In genomic region chr14:102906286-102906685, GRCm38 (mm10) we compare ENCODE assay signal across 13 mouse cellular contexts.
DNase-seq lines count a peak whose midpoint lies in the region; ATAC-seq lines count a peak whose summit lies in the region.
"Had no signal": no experiment of that assay in that cellular context is flagged by ENCODE, and none has a peak within 500 bp of the region (broad histone marks: within the 10 kb centered on the region; RNA-seq: fewer than 3 reads in every experiment).

No protein-coding gene starts in this region.

- H3K27ac ChIP-seq in heart, embryonic 10.5 days, result no peak overlapping the region
- H3K27ac ChIP-seq in liver, embryonic 16.5 days (ENCODE audit: low read length), result peak overlapping the region; percentile 58
- no peak overlapping the region for H3K27ac ChIP-seq in liver, embryonic 11.5 days (ENCODE audit: low read depth, low read length)
- H3K27ac ChIP-seq: forebrain, embryonic 10.5 days; heart, embryonic 13.5 days; lung, embryonic 15.5 days; midbrain, embryonic 15.5 days had no signal

- H3K4me3 ChIP-seq in heart, embryonic 10.5 days, result no peak overlapping the region
- no peak overlapping the region for H3K4me3 ChIP-seq in liver, embryonic 16.5 days (ENCODE audit: low read depth, low read length)
- H3K4me3 ChIP-seq in liver, embryonic 11.5 days (ENCODE audit: low read depth, low read length), result no peak overlapping the region
- H3K4me3 ChIP-seq: forebrain, embryonic 10.5 days; heart, embryonic 13.5 days; lung, embryonic 15.5 days; midbrain, embryonic 15.5 days had no signal

- 76% methylated on average over 1 of the region's 1 CpGs for WGBS in heart, embryonic 10.5 days
- 46% methylated on average over 1 of the region's 1 CpGs for WGBS in liver, embryonic 16.5 days (ENCODE audit: insufficient replicate concordance)
- WGBS in liver, embryonic 11.5 days, result 62% methylated on average over 1 of the region's 1 CpGs

- no peaks in the 10 kb centered on the region for H3K36me3 ChIP-seq in heart, embryonic 10.5 days
- no peaks in the 10 kb centered on the region for H3K36me3 ChIP-seq in liver, embryonic 16.5 days (ENCODE audit: control insufficient read depth, insufficient read depth)
- H3K36me3 ChIP-seq in liver, embryonic 11.5 days (ENCODE audit: control insufficient read depth, insufficient read depth, low read length), result no peaks in the 10 kb centered on the region
- H3K36me3 ChIP-seq: forebrain, embryonic 10.5 days; heart, embryonic 13.5 days; lung, embryonic 15.5 days; midbrain, embryonic 15.5 days had no signal

- no peak overlapping the region for H3K4me2 ChIP-seq in liver, embryonic 16.5 days (ENCODE audit: low read depth, low read length)
- no peak overlapping the region for H3K4me2 ChIP-seq in liver, embryonic 11.5 days
- H3K4me2 ChIP-seq: heart, embryonic 13.5 days; lung, embryonic 15.5 days; midbrain, embryonic 15.5 days had no signal

- ATAC-seq in liver, embryonic 16.5 days (ENCODE audit: low read depth), result peak; percentile 54
- ATAC-seq in liver, embryonic 11.5 days (replicated peaks; ENCODE audit: low FRiP score), result no peak
- ATAC-seq in hematopoietic stem cell, adult 5-6 weeks (replicated peaks in 1 of 2; ENCODE audit: insufficient read depth in 1 of 2, low FRiP score in 2 of 2, low TSS enrichment in 1 of 2, low read depth in 1 of 2, poor library complexity in 2 of 2, severe bottlenecking in 2 of 2), result peak; percentile 22 to 34; a peak in 3 of 4 replicates
- ATAC-seq: midbrain, embryonic 15.5 days had no signal

- H3K9ac ChIP-seq in liver, embryonic 16.5 days (ENCODE audit: low read depth, low read length), result no peak overlapping the region
- no peak overlapping the region for H3K9ac ChIP-seq in liver, embryonic 11.5 days (ENCODE audit: low read depth, low read length)
- H3K9ac ChIP-seq: heart, embryonic 13.5 days; lung, embryonic 15.5 days; midbrain, embryonic 15.5 days had no signal

- peaks cover 15% of the 10 kb centered on the region for H3K4me1 ChIP-seq in heart, embryonic 10.5 days
- H3K4me1 ChIP-seq in liver, embryonic 16.5 days (ENCODE audit: control insufficient read depth, low read depth, low read length), result no peaks in the 10 kb centered on the region
- no peaks in the 10 kb centered on the region for H3K4me1 ChIP-seq in liver, embryonic 11.5 days (replicated peaks; ENCODE audit: control insufficient read depth, insufficient read depth, low read length)
- H3K4me1 ChIP-seq: midbrain, embryonic 15.5 days had no signal

- peak; percentile 43 for DNase-seq in heart, embryonic 10.5 days (ENCODE audit: low spot score)
- DNase-seq in heart, postnatal 25 days (ENCODE audit: low spot score), result no peak
- no peak for DNase-seq in liver, embryonic 11.5 days (ENCODE audit: low spot score)
- DNase-seq in thymus, postnatal 0 days (ENCODE audit: low spot score), result peak; percentile 32
- no peak for DNase-seq in embryo, embryonic 10 days (ENCODE audit: low spot score)
- no peak for DNase-seq in testis, postnatal 10 days (ENCODE audit: low spot score)
- DNase-seq: left cerebral cortex, postnatal 4 days had no signal

- no peaks in the 10 kb centered on the region for H3K9me3 ChIP-seq in heart, embryonic 10.5 days
- H3K9me3 ChIP-seq in liver, embryonic 16.5 days (replicated peaks; ENCODE audit: control insufficient read depth, low read length), result no peaks in the 10 kb centered on the region
- H3K9me3 ChIP-seq in liver, embryonic 11.5 days (ENCODE audit: control insufficient read depth, low read length), result no peaks in the 10 kb centered on the region
- H3K9me3 ChIP-seq: forebrain, embryonic 10.5 days; heart, embryonic 13.5 days; lung, embryonic 15.5 days; midbrain, embryonic 15.5 days had no signal

- intact Hi-C loops in heart, postnatal 25 days (cut with DNase I), result no loop called here

- no peaks in the 10 kb centered on the region for H3K27me3 ChIP-seq in heart, embryonic 10.5 days (ENCODE audit: insufficient read depth, poor library complexity, severe bottlenecking)
- no peaks in the 10 kb centered on the region for H3K27me3 ChIP-seq in liver, embryonic 16.5 days (ENCODE audit: control insufficient read depth, insufficient read depth, low read depth, low read length)
- no peaks in the 10 kb centered on the region for H3K27me3 ChIP-seq in liver, embryonic 11.5 days (replicated peaks; ENCODE audit: control insufficient read depth, insufficient read depth, low read length)
- H3K27me3 ChIP-seq: heart, embryonic 13.5 days; lung, embryonic 15.5 days; midbrain, embryonic 15.5 days had no signal

Comparison
In these comparisons a context has a peak if more than half of its experiments do, and no peak if none do; other contexts are left out.
1. DNase-seq: peak in heart, embryonic 10.5 days (single experiment) and thymus, postnatal 0 days (single experiment); none in heart, postnatal 25 days (single experiment), liver, embryonic 11.5 days (single experiment), embryo, embryonic 10 days (single experiment) and testis, postnatal 10 days (single experiment).